Mouse (Mus musculus): ENCODE measurements around the gene Gm3642.
"Not testable (repeated sequence)": the region's sequence is repeated elsewhere in the genome, so short reads cannot be mapped to it uniquely, and the experiment has no call there.

Gene Gm3642

DNA sequence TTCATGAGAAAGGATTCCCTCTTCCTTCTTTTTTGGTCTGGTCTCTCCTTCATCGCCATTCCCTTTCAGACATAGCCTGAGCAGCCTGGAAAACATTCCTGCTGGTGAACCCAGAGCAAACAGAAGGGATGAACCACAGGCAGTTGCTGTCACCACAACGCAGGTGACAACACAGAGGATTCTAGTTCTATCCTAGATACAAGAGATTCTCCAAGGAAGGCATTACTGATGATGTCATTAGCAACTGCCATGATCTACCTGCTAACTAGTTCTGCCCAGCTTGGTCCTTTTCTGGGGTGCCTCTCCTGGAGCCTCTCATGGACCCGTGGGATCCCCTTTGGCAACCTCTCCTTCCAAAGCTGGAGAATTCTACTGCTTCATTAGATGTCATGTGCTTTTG, at the start of gene Gm3642:
Gene Gm3642, minus strand, starts transcription at position 101 of the 400 bp plus-strand sequence.
- not testable (repeated sequence) for DNase-seq

DNA sequence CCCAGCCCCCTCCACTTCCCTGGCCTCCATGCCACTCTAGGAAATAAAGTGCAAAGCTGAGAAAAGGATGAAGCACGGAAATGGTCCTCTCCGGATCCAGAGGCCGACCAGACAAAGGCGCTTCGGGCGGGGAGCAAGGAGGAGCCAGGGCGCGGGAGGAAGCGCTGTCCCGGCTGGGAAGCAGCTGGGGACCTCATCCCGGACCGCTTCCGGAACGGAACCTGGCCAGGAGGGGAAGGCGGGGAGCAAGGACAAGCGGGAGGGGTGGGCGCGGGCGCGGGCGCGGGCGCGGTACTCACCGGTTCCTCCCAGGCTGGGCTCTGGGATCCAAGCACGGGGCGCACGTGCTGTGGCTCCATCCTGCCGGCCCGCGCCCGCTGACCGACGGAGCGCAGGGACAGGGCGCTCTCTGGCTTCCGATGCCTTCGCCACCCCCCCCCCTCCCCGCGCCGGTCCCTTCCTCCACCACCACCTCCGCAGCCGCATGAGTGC, 49.5 kb upstream of the Gm3642 start, which contains the start of gene Gm3667:
Gene Gm3667, minus strand, starts transcription at position 442 of the 492 bp plus-strand sequence.
- not testable (repeated sequence) for DNase-seq

DNA sequence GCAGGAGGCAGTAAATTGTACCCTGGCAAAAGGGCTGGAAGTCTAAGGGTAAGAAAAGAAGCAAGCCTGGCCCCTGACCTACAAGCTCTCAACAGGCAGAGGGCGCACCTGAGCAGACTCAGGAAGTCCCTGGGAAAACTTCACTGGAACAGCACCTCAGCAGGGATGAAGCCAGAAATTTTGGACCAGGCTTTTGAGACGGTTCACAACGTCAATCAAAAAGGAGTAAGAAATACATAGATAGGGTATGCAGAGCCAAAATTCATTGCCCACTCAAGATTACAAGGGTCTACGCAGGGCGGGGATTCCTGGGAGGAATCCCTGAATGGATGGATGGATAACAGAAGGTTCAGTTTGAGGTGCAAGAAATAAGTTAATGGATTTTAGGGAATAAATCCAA, 48.7 kb upstream of the Gm3642 start:
- DNase-seq = not testable (repeated sequence)

DNA sequence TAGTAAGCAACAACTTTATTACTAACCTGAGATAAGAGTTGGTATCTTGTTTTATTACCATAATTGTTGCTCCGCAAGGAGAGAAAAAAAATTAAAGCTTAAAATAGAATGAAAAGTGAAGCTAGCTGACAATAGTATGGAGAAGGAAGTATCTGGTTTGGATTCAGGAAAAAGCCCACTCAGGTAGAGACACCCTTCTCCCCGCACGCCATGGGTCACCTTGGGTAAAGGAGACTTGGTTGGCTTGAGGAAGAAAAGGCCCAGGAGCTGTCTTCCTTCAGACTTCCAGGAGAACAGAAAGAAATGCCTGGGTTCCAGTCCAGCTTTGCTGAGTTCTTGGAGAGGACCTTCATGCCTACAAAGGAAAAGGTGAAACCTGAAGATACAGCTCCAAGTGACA, 16.8 kb downstream of the Gm3642 start:
- not testable (repeated sequence) for DNase-seq
